Mouse (Mus musculus) midbrain, postnatal 0 days (tissue): ENCODE data around the gene Olfr1359. TPM values are rescaled to one million over a fixed set of nuclear protein-coding genes. Genes with fewer than 3 reads are reported as not detected.
A peak's percentile ranks its signal among the peaks of the same experiment; 100 is the strongest.
"Not testable (repeated sequence)": the region's sequence is repeated elsewhere in the genome, so short reads cannot be mapped to it uniquely, and the experiment has no call there.

Source experiments
- ATAC-seq: fragments of 200-750 bp; cut with Nextera tagmentation; 2 replicates; pipeline ENCODE4 v1.8.0; 2017; ENCODE audit warnings: moderate number of reproducible peaks, mild to moderate bottlenecking, moderate TSS enrichment, moderate library complexity; ENCODE audit not compliant: low FRiP score
- DNase-seq: peaks from one replicate; pipeline ENCODE4 v3.0.0-alpha.2; 2015; ENCODE audit warnings: low spot score
- H3K27ac ChIP-seq: fragments of 300-500 bp; sonication (generic); 2 replicates; pipeline ENCODE4 v1.5.1; 2014; ENCODE audit warnings: low read depth, mild to moderate bottlenecking, low read length, mixed read lengths
- H3K27me3 ChIP-seq: fragments of 300-500 bp; sonication (generic); 2 replicates; pipeline ENCODE4 v1.6.1; 2014; ENCODE audit warnings: low read length, control low read depth, mixed read lengths; ENCODE audit not compliant: insufficient read depth
- H3K36me3 ChIP-seq: fragments of 300-500 bp; sonication (generic); 2 replicates; pipeline ENCODE4 v1.6.1; 2014; ENCODE audit warnings: low read length, control low read depth, mixed read lengths; ENCODE audit not compliant: insufficient read depth
- H3K4me1 ChIP-seq: fragments of 300-500 bp; sonication (generic); 2 replicates; pipeline ENCODE4 v1.6.1; 2014; ENCODE audit warnings: mild to moderate bottlenecking, control low read depth, antibody characterized with exemption, low read length, mixed read lengths; ENCODE audit not compliant: insufficient read depth
- H3K4me2 ChIP-seq: fragments of 300-500 bp; sonication (generic); 2 replicates; pipeline ENCODE4 v1.6.1; 2014; ENCODE audit warnings: low read depth, mild to moderate bottlenecking, low read length, mixed read lengths; ENCODE audit not compliant: poor library complexity, severe bottlenecking
- H3K4me3 ChIP-seq: fragments of 300-500 bp; sonication (generic); 2 replicates; pipeline ENCODE4 v1.5.1; 2014; ENCODE audit warnings: low read depth, mild to moderate bottlenecking, low read length, moderate library complexity
- H3K9ac ChIP-seq: fragments of 300-500 bp; sonication (generic); replicated peaks from 2 replicates; pipeline ENCODE4 v1.6.1; 2014; ENCODE audit warnings: mild to moderate bottlenecking, low read length, moderate library complexity, mixed read lengths; ENCODE audit not compliant: poor library complexity, severe bottlenecking
- H3K9me3 ChIP-seq: fragments of 300-500 bp; sonication (generic); 2 replicates; pipeline ENCODE4 v1.6.1; 2016; ENCODE audit warnings: low read length, control low read depth
- CTCF ChIP-seq: IDR thresholded peaks from 2 replicates; pipeline ENCODE4 v1.5.1; 2016; ENCODE audit warnings: antibody characterized with exemption, mild to moderate bottlenecking
- WGBS: fragments of 180-500 bp; shearing (Covaris S2); extraction: QIAGEN DNeasy Blood & Tissue Kit; methylation state at CpG from one replicate; pipeline ENCODE4 v1.1.7; 2014; 5-methylcytosine and 5-hydroxymethylcytosine counted together
- polyA plus RNA-seq: library from polyadenylated mRNA; unstranded; fragments of >200 nt; fragmentation: Nextera tagmentation; extraction: Ambion mirVana; gene quantifications from 2 replicates; pipeline ENCODE4 v1.2.1, GENCODE M21; 2015
- total RNA-seq: library from RNA; depleted of rRNA; stranded (reverse); fragments of >200 nt; gene quantifications from 2 replicates; pipeline ENCODE4 v1.2.3, GENCODE M21; 2014

Olfr1359 gene
- total and polyA plus RNA-seq, 2 experiments from 2014 or later = not detected

GRCm38 (mm10) chr13:21745006-21745405, 47.1 kb downstream of the Olfr1359 start:
- Histone ChIP-seq H3K36me3 (no peaks in the 10 kb centered on the region), H3K4me3 (no peak overlapping the region), H3K4me1 (no peaks in the 10 kb centered on the region), H3K9ac (no peak overlapping the region), H3K9me3 (no peaks in the 10 kb centered on the region), H3K4me2 (no peak overlapping the region), H3K27me3 (no peaks in the 10 kb centered on the region), H3K27ac (no peak overlapping the region)
- 88% methylated on average over 1 of the region's 1 CpGs for WGBS
- TF ChIP-seq CTCF = no peak
- ATAC-seq (no peak), DNase-seq (no peak)

DNA sequence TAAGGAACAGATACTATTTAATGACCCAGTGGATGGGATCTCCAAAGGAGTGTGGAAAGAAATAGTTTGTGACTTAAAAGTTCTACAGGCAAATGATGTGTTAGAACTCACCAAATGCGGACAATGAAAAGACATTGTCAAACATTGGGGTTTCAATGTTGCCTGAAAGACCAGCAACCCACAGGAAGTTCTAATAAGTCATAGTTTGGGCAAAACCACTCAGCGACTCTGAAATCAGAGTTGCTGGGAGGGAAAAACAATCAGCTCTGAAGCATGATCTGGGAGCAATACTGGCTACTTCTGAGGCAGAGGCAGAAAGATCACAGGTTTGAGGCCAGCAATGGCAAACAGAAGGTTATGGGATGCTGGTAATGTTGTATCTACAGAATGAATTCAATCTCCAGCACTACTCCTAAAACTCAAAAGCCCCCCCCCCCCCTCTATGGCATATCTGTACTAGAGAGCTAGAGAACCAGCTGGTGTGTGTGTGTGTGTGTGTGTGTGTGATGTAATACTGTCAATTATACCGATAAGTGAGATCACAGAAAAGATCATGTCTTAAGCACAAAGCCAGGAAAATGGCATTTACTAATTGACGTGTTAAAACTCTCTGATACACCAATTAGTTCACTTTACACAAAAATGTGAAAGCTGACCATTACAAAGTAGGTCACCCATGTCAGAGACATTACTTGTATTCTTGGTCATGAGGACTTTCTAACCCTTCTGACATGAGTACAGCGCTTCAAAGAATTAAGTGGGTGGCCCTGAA, 51.7 kb downstream of the Olfr1359 start:
- Histone ChIP-seq H3K4me3 (peak overlapping the region; percentile 44), H3K27ac (peak overlapping the region; percentile 48; the same call in 1 of the 2 replicates), H3K9me3 (no peaks in the 10 kb centered on the region), H3K36me3 (no peaks in the 10 kb centered on the region), H3K27me3 (no peaks in the 10 kb centered on the region), H3K9ac (peak overlapping the region; percentile 59), H3K4me2 (peak overlapping the region; percentile 58), H3K4me1 (no peaks in the 10 kb centered on the region)
- TF ChIP-seq CTCF = no peak
- DNase-seq (peak; percentile 39), ATAC-seq (no peak)
- WGBS = 6% methylated on average over 5 of the region's 5 CpGs

- H3K27me3 ChIP-seq = not testable (repeated sequence)
- ATAC-seq = peak; percentile 79
- under 1% methylated on average over 44 of the region's 56 CpGs for WGBS
Measured at GRCm38 (mm10) chr13:21750159-21751017, 52.5 kb downstream of the Olfr1359 start, which contains the start of gene Hist1h4k. TSS of gene Hist1h4k (minus strand) at chr13:21750505.

DNA sequence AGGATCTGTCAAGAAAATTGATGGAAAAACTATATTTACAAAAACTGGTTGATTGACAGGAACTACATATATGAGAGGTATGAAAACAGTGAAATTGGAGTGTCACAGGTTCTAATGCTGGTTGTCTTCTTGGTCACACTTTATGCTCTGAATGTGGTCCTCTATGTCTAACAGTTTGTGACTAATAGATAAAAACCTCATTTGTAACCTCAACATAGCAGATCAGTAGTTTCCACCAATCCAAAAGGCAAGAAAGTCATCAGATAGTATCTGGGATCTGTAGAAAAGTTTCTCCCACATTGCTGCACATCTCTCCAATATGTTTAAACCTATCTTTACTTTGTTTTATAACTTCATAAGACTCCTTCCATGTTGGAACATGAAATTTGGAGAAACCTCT, 53.5 kb downstream of the Olfr1359 start:
- ATAC-seq (no peak), DNase-seq (no peak)
- Histone ChIP-seq H3K4me2 (no peak overlapping the region), H3K27me3 (no peaks in the 10 kb centered on the region), H3K4me3 (no peak overlapping the region), H3K36me3 (no peaks in the 10 kb centered on the region), H3K27ac (no peak overlapping the region), H3K9ac (no peak overlapping the region), H3K9me3 (no peaks in the 10 kb centered on the region), H3K4me1 (no peaks in the 10 kb centered on the region)
- no peak for TF ChIP-seq CTCF

More at GRCm38 (mm10) chr13:21750159-21751017, 52.5 kb downstream of the Olfr1359 start, which contains the start of gene Hist1h4k:
- peak within 1 kb of the TSS; percentile 58 for H3K4me2 ChIP-seq
- peak within 1 kb of the TSS; percentile 48; the same call in 1 of the 2 replicates for H3K27ac ChIP-seq
- not testable (repeated sequence) for H3K4me1 ChIP-seq, H3K9me3 ChIP-seq, H3K36me3 ChIP-seq
- H3K4me3 ChIP-seq = peak within 1 kb of the TSS; percentile 44
- H3K9ac ChIP-seq = peak within 1 kb of the TSS; percentile 59
- peak; percentile 91 for DNase-seq

- H3K4me3 ChIP-seq = no peak overlapping the region
- 81% methylated on average over 3 of the region's 3 CpGs for WGBS
- H3K4me1 ChIP-seq = no peaks in the 10 kb centered on the region
- H3K9me3 ChIP-seq = no peaks in the 10 kb centered on the region
- H3K4me2 ChIP-seq = no peak overlapping the region
- no peak overlapping the region for H3K27ac ChIP-seq
- no peak overlapping the region for H3K9ac ChIP-seq
- H3K36me3 ChIP-seq = no peaks in the 10 kb centered on the region
- TF ChIP-seq CTCF = no peak
- ATAC-seq = no peak
- no peaks in the 10 kb centered on the region for H3K27me3 ChIP-seq
- DNase-seq = no peak
Measured at GRCm38 (mm10) chr13:21751827-21752226, 53.9 kb downstream of the Olfr1359 start.

- no peak overlapping the region for H3K9ac ChIP-seq
- H3K27me3 ChIP-seq = no peaks in the 10 kb centered on the region
- H3K4me3 ChIP-seq = no peak overlapping the region
- H3K9me3 ChIP-seq = no peaks in the 10 kb centered on the region
- 34% methylated on average over 3 of the region's 3 CpGs for WGBS
- H3K4me2 ChIP-seq = no peak overlapping the region
- no peak for TF ChIP-seq CTCF
- H3K4me1 ChIP-seq = no peaks in the 10 kb centered on the region
- no peak overlapping the region for H3K27ac ChIP-seq
- ATAC-seq (no peak), DNase-seq (no peak)
- H3K36me3 ChIP-seq = no peaks in the 10 kb centered on the region
Measured at GRCm38 (mm10) chr13:21752356-21752755, 54.4 kb downstream of the Olfr1359 start.
